Mouse (Mus musculus) kidney, adult 11 months (tissue): ENCODE measurements around the gene Izumo1r.
"Not testable (repeated sequence)": the region's sequence is repeated elsewhere in the genome, so short reads cannot be mapped to it uniquely, and the experiment has no call there.

ENCODE experiments used
- DNase-seq: peaks from one replicate; pipeline ENCODE4 v3.0.0; 2022

Izumo1r gene

GRCm38 (mm10) chr9:14904741-14905475, 1.2 kb upstream of the Izumo1r start:
- DNase-seq = no peak

- no peak for DNase-seq
These were observed 743 bp downstream of the Izumo1r start for GRCm38 (mm10) chr9:14903006-14903405.

GRCm38 (mm10) chr9:14902416-14902815, 1.3 kb downstream of the Izumo1r start:
- no peak for DNase-seq

- no peak for DNase-seq
These were observed 2.0 kb downstream of the Izumo1r start for GRCm38 (mm10) chr9:14901757-14902156.

GRCm38 (mm10) chr9:14897102-14897501, 6.6 kb downstream of the Izumo1r start:
- DNase-seq = no peak

- no peak for DNase-seq
These were observed 8.4 kb downstream of the Izumo1r start for GRCm38 (mm10) chr9:14895237-14895835.

- DNase-seq = no peak
These were observed 9.1 kb downstream of the Izumo1r start for GRCm38 (mm10) chr9:14894628-14895027.

GRCm38 (mm10) chr9:14893388-14893787, 10.4 kb downstream of the Izumo1r start:
- DNase-seq = no peak

- DNase-seq = no peak
These were observed 11.9 kb downstream of the Izumo1r start for GRCm38 (mm10) chr9:14891891-14892290.

- DNase-seq = no peak
These were observed 13.1 kb downstream of the Izumo1r start for GRCm38 (mm10) chr9:14890699-14891098.

- DNase-seq = no peak
These were observed 15.1 kb downstream of the Izumo1r start for GRCm38 (mm10) chr9:14888671-14889070.

- DNase-seq = no peak
These were observed 15.9 kb downstream of the Izumo1r start for GRCm38 (mm10) chr9:14887787-14888382.

GRCm38 (mm10) chr9:14885954-14886353, 17.8 kb downstream of the Izumo1r start:
- no peak for DNase-seq

- DNase-seq = no peak
These were observed 18.6 kb downstream of the Izumo1r start for GRCm38 (mm10) chr9:14885151-14885550.

- no peak for DNase-seq
These were observed 19.1 kb downstream of the Izumo1r start for GRCm38 (mm10) chr9:14884641-14885040.

- not testable (repeated sequence) for DNase-seq
These were observed 27.2 kb downstream of the Izumo1r start for GRCm38 (mm10) chr9:14876566-14876965.

- no peak for DNase-seq
These were observed 27.8 kb downstream of the Izumo1r start for GRCm38 (mm10) chr9:14875743-14876507.

GRCm38 (mm10) chr9:14872181-14872930, 31.4 kb downstream of the Izumo1r start:
- no peak for DNase-seq

GRCm38 (mm10) chr9:14871536-14871935, 32.2 kb downstream of the Izumo1r start:
- DNase-seq = no peak

- no peak for DNase-seq
These were observed 32.9 kb downstream of the Izumo1r start for GRCm38 (mm10) chr9:14870802-14871201.

GRCm38 (mm10) chr9:14870377-14870776, 33.4 kb downstream of the Izumo1r start:
- no peak for DNase-seq

- DNase-seq = no peak
These were observed 35.4 kb downstream of the Izumo1r start for GRCm38 (mm10) chr9:14868326-14868725.

GRCm38 (mm10) chr9:14866957-14867356, 36.8 kb downstream of the Izumo1r start:
- DNase-seq = no peak
